Mouse (Mus musculus): ENCODE measurements around the gene Thbs2.

The Thbs2 gene

DNA sequence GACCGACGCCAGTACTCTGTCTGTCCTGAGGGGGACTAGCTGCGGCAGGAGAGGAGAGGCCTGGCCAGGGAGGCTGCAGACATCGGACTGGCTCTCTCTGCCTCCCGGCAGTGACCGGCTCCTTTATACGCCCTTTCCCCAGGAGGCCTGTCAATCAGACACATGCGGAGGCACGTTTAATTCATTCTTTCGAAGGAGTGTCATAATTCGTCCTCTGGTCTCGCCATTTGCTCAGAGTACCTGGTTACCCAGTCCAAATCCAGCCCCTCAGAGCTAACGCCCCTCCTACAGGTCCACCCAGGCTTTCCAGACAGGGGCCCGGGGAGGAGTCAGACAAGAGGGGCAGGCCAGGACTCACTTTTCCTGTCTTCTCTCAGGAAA is at the start of gene Thbs2:
Thbs2 (minus strand) TSS at position 242 of the 381 bp plus-strand sequence.
- DNase-seq (ENCODE audit: low spot score), result peak; percentile 30

DNA sequence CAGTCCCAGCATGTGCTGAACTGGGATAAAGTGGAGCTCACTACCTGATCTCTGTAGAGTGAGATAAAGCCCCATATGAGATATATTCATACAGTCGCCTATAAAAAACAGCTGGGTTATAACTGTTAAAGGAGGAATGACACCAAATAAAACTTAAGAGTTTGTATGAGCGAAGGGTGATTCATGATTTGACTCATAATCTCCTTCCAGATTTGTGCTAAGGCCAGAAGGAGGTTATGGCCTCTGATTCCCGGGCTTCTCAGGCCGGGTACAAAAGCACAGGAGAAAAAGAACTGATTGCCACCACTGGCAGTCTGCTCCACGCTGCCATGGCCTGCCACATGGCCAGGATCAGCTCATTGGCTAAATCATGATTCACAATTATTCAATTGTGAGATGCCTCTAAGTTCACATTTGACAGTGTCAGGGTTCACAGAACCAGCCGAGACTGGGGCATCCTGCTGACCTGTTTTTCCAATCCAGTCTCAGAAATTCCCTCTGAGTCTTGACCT is 41.5 kb upstream of the Thbs2 start:
- no peak for DNase-seq (ENCODE audit: low spot score)

DNA sequence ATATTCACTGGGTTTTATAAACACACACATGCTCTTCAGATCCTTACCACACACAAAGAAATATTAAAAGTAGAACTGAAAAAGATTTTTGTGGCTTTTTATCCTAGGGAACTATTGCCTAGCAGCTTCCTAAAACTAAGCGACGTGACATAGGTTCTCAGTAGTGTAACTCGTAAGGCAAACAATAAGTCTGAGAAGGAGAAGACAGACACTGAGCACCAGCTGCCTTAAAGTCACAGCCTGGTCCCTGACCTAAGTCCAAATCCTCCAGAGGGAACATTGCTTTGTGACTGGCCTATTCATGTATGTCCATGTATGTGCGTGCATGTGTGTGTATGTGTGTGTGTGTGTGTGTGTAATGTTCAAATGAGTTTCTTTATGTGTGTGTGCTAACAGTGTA is 40.3 kb upstream of the Thbs2 start:
- no peak for DNase-seq (ENCODE audit: low spot score)

DNA sequence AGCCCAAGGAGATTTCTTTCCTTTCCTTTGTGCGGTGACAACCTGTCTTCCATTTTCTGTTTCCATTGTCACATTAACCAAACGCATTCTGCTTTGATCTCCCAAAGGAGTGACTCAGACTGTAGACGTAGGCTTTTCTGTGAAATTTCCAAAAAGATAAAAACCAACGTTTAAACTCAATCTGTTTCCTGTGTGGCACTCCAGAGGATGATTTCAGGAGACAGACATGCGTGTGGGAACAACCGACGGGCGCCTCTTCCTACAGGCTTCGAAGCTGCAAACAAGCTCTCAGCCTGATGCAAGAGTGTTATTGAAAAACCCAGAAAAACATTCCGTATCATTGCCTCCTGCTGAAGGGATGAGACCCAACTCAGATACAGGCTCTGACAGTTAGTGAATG is 39.9 kb upstream of the Thbs2 start:
- no peak for DNase-seq (ENCODE audit: low spot score)

DNA sequence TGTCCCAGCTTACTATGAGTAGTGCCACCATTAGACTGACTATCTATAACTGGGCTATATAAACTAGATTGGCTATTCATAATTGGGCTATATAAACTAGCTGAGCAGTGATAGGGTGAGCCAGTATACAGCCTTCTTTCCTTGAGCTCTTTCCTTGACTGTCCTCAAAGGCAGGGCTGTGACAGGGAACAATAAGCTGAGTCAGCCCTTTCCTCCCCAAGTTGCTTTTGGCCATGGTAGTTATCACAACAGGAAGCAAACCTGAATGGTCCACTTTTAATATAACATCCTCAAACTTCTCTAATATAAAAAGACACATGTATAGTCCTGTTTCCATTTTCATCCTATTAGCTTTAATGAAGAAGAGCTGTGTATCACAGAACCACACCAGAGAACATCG is 39.0 kb upstream of the Thbs2 start:
- no peak for DNase-seq (ENCODE audit: low spot score)

DNA sequence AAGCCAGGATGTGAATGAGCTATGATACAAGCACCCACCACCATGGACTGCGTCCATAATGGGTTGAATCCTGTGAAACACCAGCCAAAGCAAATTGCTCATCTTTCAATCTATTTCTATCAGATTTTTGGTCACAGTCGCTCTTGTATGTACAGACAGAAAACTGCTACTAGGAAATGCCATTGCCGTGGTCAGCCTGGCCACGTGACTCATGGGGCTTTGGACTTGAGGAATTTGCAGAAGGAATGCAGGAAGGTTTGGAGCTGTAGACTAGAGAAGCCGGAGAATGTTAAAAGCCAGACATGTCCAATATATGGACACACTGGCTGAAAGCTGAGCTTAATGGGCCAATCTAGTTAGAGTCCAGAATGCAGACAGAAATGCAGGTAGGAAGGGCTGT is 36.6 kb upstream of the Thbs2 start:
- no peak for DNase-seq (ENCODE audit: low spot score)

DNA sequence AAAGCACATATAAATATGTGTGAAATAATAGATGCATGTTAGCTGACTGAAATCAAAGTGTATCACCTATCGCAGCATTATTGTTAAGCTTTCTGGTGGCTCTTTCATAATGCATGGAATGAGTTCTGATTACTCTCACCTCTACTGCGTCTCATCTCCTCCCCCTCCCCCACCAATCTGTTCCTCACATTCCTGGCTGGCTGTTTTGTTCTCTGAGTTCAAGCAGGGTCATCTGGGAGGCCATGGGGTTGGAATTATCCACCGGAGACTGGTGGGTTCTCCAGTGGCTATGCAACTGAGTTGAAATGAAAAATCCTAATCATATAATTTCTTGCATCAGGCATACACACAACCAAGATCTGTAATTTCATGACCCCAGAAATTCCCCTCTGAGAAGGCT is 33.4 kb upstream of the Thbs2 start:
- peak; percentile 25 for DNase-seq (ENCODE audit: low spot score)

DNA sequence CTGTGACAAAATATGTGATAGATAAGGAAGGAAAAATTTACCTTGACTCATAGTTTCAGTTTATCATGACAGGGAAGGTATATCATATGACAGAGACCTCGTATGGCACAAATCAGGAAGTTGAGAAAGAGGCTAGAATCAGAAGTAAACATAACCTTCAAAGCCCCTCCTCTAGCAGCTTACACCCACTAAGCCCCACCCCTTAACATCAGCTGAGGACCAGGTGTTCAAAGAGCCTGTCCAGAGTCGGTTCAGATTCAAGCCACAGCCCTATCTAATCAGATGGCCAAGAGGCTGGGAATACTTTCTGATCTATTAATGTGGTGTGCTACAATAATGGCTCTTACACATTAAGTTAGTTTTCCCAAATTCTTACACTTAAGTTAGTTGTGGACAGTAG is 30.8 kb upstream of the Thbs2 start:
- no peak for DNase-seq (ENCODE audit: low spot score)

DNA sequence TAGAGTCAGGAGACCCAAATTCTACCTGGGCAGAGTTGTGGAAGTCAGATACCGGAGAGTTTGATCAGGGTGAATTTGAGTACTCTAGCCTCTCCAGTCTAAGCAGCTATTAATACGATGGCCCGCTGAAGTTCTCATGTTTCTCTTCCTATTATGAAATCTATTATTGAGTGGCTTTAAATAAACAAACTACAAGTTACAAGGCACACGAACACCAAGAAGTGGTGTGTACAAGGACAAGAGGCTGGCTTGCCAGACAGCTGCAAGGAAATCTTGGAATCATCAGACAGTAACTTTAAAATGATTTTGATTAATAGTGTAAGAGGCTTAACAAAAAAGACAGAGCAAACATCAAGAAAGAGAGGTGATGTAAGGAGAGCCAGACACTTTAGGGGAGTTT is 27.3 kb upstream of the Thbs2 start:
- no peak for DNase-seq (ENCODE audit: low spot score)

DNA sequence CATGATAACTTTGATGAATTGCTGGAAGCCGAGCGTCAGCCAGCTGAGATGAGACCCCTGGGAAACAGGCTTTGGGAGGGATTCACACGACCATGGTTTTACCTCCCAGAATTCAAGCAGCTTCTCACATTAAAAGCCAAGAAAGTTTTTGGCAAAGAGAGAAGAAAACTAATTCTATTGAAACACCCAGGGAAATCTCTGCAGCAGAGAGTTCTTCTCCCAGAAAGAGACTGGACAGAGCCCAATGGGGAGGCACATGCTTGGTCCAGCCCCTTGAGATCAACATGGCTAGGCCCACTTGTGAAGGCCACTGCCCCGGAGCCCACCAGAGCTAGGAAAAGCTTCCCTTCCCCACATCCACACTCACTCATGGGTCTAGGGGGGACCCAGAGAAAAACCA is 26.9 kb upstream of the Thbs2 start:
- DNase-seq (ENCODE audit: low spot score), result no peak

DNA sequence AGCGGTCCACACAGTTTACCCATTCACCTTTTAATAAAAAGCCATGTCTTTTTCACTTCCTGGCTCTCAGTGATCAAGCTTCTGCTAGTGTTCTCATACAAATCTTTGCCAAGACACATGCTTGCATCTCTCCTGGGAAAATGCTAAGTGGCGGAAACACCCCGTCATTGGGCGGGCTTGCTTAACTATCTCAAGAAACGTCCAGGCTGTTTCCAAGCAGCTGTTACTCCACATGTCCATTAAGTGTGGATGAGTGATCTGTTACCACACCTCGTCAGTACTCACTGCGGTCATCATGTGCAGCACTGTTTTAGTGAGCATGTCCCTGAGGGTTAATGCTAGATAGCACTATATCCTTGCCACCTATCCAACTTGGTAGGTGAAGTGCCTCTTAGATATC is 26.2 kb upstream of the Thbs2 start:
- DNase-seq (ENCODE audit: low spot score), result peak; percentile 35

DNA sequence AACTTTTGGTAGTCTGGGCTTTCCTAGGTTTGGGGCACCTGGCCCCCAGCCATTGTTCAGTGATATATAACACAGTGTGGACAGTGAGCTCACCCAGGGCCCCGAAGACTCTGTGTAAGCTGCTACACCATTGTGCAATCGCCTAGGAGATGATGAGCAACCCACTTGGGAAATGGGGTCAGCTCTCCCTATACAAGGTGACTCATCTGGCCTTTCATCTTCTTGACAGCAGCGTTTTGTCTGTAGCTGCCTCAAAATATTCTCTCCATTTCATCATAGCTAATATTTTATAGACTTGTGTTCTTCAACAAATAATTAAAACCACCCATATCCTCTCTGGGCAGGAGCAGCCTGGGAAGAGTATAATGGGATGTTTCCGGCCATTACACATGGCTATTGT is 24.8 kb upstream of the Thbs2 start:
- peak; percentile 75 for DNase-seq (ENCODE audit: low spot score)

DNA sequence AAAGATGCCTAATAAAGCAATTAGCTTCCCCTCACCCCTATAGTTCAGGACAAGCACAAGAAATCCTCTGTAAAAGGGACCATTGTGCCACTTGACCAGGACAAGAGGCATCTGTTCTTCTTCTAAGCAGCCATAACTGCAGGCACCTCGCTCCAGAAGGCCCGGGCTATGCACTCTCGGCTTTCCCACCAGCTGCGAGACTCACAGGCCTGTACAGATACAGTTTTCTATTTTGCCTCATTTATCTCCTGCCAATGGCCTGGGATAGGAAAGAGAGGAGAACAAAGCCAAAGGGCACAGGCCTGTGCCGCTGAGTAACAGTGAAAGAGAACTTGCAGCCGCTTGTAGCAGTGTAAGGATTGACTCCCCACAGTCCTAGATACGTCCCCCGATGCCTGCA is 20.7 kb upstream of the Thbs2 start:
- no peak for DNase-seq (ENCODE audit: low spot score)

DNA sequence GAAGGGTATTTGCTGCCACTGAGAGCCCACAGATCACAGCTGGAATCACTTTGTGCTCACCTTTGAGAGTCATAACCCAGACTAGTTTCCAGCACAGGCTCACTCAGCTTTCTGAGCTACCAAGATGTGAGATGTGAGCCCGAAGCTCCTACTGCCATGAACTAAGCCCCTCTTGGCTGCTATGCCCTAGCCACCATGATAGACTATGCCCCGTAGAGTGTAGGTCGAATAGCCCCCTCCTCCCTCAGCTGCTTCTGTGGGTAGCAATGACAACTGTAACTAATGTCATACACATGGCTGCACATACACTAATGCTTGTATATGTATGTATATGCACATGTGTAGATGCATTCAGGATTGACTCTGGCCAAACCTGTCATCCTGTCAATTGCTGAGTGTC is 20.3 kb upstream of the Thbs2 start:
- no peak for DNase-seq (ENCODE audit: low spot score)

DNA sequence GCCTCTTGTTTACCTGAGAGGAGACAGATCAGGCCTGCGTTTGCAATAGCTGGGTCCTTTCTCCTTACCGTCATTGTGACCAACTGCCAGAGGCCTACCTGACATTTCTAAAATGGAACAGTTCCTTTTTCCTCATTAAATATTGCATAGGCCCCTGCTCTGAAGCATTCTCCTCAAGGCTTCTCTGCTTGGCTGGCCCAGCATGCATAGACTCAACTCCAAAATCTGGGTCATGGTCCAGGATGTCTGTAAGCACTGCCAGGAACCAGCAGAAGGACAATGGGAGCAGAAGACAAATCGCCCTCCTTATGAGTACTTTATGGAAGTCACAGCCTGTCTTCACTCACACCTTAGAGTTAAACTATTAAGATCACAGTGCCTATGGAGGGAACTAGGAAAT is 17.7 kb upstream of the Thbs2 start:
- DNase-seq (ENCODE audit: low spot score), result no peak

DNA sequence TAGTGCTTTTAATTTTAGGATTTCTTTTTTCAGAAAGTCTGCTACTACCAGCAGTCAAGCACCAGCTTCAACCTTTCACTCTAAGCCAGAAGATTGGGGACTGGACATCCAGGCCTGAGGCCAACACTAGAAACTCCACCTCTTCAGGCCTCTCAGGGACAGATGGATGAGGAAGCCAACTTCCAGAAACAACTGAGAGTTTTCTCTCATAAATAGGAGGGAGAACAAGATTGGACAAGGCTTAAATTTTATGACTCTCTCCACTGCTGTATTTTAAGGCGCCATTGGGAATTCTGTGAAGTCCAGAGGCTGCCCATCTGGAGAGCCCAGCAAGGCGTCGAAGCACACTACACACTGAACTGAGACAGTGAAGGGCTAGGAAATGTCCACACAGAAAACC is 17.0 kb upstream of the Thbs2 start:
- DNase-seq (ENCODE audit: low spot score), result no peak

DNA sequence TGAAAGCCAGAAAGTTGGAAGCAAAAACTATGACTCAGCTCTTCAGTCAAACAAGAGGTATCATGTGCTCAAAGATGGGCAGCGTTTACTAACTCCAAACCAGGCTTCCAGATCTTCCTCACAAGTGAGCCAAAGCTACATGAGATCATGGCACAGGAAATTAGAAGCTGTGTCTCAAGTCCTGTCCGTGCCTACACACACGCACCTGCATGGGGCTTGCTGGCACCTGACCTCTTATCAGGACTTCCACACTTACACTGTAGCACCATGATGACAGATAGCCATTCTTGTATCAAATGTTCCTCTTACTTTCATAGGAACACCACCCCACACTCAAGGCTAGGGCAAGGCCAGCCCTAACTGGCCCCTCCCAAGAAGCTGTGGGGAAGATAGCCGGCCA is 12.0 kb upstream of the Thbs2 start:
- DNase-seq (ENCODE audit: low spot score), result no peak

DNA sequence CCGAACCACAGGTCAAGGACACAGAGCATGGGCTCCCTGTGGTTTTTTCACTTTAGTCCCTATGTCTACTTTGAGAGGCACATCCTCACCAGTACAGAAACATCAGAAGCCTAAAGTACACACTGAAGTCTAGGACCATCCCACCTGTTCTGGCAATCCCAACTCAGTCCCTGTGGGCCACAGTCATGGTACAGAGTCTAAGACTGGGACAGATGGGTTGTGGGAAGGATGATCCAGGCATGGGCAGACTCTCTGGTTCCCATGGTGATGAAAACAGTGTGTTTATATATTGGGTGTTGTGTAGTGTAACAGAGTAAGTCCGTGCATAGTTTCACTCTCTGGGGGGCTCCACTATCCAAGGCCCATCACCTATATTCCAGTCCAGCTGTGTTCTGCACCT is 11.4 kb upstream of the Thbs2 start:
- DNase-seq (ENCODE audit: low spot score), result no peak

DNA sequence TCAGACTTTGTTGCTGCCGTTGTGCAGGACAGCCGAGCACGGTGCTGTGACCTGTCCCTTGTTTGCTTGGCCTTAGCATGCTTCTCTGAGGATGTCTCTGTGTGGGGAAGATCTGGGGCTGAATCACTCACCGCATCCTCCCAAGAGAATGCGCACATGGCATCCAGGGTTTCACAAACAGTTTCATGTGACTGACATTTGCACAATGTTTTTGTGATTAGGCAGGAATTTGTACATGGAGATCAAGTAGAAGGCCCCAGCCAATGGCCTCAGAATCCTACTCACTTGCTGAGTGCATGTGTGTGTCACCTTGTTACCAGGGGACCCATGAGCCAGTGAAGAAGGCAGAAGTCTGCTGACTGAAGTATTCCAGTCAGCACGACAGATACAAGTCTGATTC is 9.7 kb upstream of the Thbs2 start:
- DNase-seq (ENCODE audit: low spot score), result no peak

DNA sequence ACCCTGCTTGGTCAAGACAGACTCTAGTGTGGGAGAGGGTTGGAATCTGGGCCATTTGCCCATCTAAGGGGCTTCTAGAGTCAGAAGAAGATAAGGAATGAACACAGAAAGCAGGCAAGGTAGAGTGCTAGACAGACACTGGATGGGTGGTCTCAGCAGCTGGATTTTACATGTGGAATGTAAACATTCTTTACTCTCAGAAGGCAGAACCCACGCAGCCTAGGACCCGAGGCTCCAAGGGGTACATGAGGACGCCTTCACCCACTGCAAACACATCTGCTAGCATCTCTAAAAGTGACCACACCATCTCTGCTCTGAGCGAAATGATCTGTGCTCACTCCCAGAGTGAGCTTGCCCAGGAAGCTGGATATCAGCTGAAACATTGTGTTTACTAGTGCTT is 9.2 kb upstream of the Thbs2 start:
- no peak for DNase-seq (ENCODE audit: low spot score)

DNA sequence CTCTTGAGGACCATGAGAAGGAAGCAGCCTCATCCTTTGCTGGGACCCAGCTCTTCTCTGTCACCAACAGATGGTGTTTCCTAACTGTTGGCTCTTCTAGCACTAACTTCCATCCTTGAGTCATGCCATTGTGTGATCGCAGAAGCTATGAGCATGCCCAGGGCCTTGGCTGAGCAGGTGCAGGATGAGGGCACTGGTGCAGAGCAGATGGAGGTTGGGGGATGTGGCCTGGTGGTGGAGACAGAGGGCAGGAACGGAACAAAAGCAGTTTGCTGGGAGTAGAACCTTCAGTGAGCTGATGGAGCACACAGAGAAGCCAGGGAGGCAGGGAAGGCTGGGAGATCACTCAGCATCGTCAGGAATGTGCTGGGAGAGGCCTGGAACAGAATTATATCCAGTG is 8.7 kb upstream of the Thbs2 start:
- DNase-seq (ENCODE audit: low spot score), result no peak

DNA sequence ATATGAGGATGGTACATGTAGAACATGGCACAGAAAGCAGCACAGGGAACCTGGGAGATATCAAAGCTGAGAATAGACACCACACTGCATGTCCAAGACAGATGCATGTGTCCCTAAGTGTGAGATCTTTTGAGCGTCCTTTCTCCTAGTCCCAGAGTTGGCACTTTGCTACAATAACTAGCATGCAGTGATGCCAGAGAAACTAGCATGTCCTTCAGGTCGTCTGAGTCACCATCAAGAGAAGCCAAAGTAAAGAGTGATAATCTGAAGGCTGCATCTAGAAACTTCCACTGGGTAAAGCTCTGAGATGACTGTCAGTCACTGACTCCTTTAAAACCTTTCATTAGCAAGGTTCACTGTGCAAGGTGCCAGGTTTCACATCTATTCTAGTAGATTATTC is 7.9 kb upstream of the Thbs2 start:
- DNase-seq (ENCODE audit: low spot score), result no peak

DNA sequence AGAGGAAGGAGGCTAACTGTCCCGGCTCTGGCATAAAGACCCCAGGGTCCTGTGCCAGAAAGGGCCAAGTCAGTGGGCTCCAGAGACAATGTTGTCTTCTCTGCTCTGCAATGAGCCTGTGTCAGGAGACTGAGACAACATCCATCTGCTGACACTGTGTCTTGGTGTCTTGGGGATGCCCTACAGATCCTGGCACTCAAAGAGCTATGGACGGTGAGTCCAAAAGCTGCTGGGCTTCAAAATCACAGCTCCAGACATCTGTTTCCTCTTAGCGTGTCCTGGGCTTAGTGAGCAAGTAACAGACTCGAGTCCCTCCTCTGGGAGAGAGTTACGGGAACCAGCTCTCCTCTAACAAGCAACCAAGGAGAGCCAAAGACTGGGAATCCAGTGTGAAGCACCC is 6.2 kb upstream of the Thbs2 start:
- no peak for DNase-seq (ENCODE audit: low spot score)

DNA sequence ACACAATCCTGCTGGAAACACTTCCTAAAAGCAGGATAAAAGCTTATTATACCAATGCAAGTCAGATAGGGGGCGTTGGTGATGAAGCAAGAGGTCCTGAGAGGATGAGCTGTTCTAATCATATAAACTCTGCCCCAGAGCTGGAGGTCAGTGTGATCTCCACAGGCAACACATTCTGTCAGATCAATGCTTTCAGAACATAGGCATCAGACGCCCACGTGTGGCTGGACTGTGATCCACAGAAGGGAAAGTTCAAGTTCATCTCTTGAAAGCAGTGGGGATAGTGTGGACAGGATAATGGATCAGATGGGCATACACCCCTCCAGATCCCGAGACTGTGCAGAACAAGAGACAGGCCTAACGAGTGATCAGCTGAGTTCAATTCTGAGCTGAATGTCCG is 4.2 kb upstream of the Thbs2 start:
- no peak for DNase-seq (ENCODE audit: low spot score)

DNA sequence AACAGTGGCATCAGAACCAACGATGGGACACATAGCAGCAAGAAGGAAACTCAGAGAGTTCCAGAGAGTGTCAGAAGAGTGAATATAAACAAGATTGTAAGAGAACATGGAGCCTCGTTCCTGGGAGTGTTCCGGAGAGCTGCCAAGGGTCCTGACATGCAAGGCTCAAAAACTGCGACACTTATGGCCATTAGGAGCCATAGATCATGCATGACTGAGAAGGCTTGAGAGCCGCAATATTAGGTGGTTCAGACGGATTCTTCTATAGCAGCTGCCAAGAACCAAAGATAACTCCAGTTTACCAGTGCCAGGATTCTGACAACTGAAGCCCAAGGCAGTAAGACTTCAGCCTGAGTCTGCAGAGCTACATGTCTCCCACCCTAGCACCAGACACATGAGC is 3.1 kb upstream of the Thbs2 start:
- no peak for DNase-seq (ENCODE audit: low spot score)
